Mouse (Mus musculus) forebrain, embryonic 16.5 days (tissue): ENCODE results near the gene Uevld. TPM values are rescaled to one million over a fixed set of nuclear protein-coding genes. Genes with fewer than 3 reads are reported as not detected.
"Not testable (repeated sequence)": the region's sequence is repeated elsewhere in the genome, so short reads cannot be mapped to it uniquely, and the experiment has no call there.

Experiments
- ATAC-seq: fragments of 200-750 bp; cut with Nextera tagmentation; 2 replicates; pipeline ENCODE4 v1.8.0; 2017; ENCODE audit warnings: mild to moderate bottlenecking, moderate library complexity
- H3K27ac ChIP-seq: fragments of 300-500 bp; sonication (generic); 2 replicates; pipeline ENCODE4 v1.5.1; 2014; ENCODE audit warnings: low read length, control low read depth
- H3K27me3 ChIP-seq: fragments of 300-500 bp; sonication (generic); replicated peaks from 2 replicates; pipeline ENCODE4 v1.6.1; 2014; ENCODE audit warnings: low read length; ENCODE audit not compliant: control insufficient read depth, insufficient read depth
- H3K36me3 ChIP-seq: fragments of 300-500 bp; sonication (generic); 2 replicates; pipeline ENCODE4 v1.6.1; 2014; ENCODE audit not compliant: control insufficient read depth, insufficient read depth
- H3K4me1 ChIP-seq: fragments of 300-500 bp; sonication (generic); replicated peaks from 2 replicates; pipeline ENCODE4 v1.6.1; 2014; ENCODE audit warnings: low read length; ENCODE audit not compliant: control insufficient read depth, insufficient read depth
- H3K4me2 ChIP-seq: fragments of 300-500 bp; sonication (generic); 2 replicates; pipeline ENCODE4 v1.6.1; 2014; ENCODE audit warnings: mild to moderate bottlenecking, low read length, control low read depth
- H3K4me3 ChIP-seq: fragments of 300-500 bp; sonication (generic); replicated peaks from 2 replicates; pipeline ENCODE4 v1.5.1; 2014; ENCODE audit warnings: mild to moderate bottlenecking, low read length, control low read depth
- H3K9ac ChIP-seq: fragments of 300-500 bp; sonication (generic); replicated peaks from 2 replicates; pipeline ENCODE4 v1.6.1; 2014; ENCODE audit warnings: low read depth, low read length, control low read depth
- H3K9me3 ChIP-seq: fragments of 300-500 bp; sonication (generic); 2 replicates; pipeline ENCODE4 v1.6.1; 2016; ENCODE audit warnings: low read length; ENCODE audit not compliant: control insufficient read depth
- WGBS: fragments of 180-500 bp; shearing (Covaris S2); extraction: QIAGEN DNeasy Blood & Tissue Kit; methylation state at CpG from one replicate; pipeline ENCODE4 v1.1.7; 2014; 5-methylcytosine and 5-hydroxymethylcytosine counted together
- polyA plus RNA-seq: library from polyadenylated mRNA; unstranded; fragments of >200 nt; fragmentation: Nextera tagmentation; extraction: Ambion mirVana; gene quantifications from 2 replicates; pipeline ENCODE4 v1.2.1, GENCODE M21; 2015

Gene Uevld
- polyA plus RNA-seq, 1 experiment from 2014 or later = 7.7 TPM

DNA sequence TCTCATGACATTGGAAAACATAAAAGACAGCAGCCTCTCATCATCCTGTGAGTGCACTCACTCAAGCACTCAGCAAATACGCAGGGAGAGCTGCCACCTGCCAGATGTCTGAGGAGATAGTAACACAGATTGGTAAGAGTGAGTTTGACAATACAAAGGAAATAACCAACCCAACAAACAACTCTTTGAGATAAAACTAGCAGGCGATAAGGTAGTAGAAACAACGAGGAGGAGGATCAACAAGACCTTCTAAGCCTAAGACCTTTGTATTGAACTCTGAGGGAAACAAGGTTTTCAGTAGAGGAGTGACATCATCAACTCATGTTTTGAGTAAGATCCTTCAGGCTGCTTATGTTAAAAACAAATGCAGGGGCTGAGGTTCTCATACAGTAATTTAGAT is 59.0 kb downstream of the Uevld start:
- H3K4me3 ChIP-seq = no peak overlapping the region
- no peak overlapping the region for H3K27ac ChIP-seq
- no peak for ATAC-seq
- H3K36me3 ChIP-seq = peaks cover 37% of the 10 kb centered on the region
- no peaks in the 10 kb centered on the region for H3K27me3 ChIP-seq
- no peaks in the 10 kb centered on the region for H3K9me3 ChIP-seq
- 87% methylated on average over 3 of the region's 3 CpGs for WGBS
- H3K9ac ChIP-seq = no peak overlapping the region
- no peak overlapping the region for H3K4me2 ChIP-seq
- no peaks in the 10 kb centered on the region for H3K4me1 ChIP-seq

DNA sequence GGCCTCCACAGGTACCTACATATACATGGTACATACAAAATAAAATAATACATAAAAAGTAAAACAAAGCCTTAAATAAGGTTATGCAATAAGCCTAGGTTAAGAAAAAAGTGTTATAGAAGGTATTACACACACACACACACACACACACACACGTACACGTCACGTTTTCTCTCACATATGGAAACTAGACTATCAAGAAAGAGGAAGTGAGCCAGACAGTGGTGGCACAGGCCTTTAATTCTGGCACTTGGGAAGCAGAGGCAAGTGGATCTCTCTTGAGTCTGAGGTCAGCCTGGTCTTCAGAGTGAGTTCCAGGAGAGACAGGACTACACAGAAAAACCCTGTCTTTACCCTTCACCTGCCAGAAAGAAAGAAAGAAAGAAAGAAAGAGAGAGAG is 62.8 kb downstream of the Uevld start:
- Histone ChIP-seq H3K4me1 (no peaks in the 10 kb centered on the region), H3K36me3 (peaks cover 44% of the 10 kb centered on the region), H3K9ac (no peak overlapping the region), H3K4me3 (no peak overlapping the region), H3K27ac (no peak overlapping the region), H3K4me2 (no peak overlapping the region), H3K9me3 (no peaks in the 10 kb centered on the region), H3K27me3 (no peaks in the 10 kb centered on the region)
- 85% methylated on average over 3 of the region's 3 CpGs for WGBS
- ATAC-seq = no peak

DNA sequence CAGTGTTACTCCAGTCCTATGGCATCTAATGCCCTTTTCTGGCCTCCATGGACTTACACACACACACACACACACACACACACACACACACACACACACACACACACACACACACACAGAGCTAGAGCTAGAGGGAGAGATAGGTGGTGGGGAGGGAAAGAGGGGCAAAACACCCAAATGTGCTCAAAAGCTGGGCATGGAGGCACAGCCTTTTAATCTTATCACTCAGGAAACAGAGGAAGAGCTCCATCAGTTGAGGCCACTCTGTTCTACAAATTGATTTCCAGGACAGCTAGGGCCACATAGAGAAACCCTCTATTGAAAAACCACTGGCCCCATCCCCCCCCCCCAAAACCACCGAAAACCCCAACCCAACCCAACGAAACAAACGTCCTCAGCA is 75.0 kb downstream of the Uevld start:
- no peak for ATAC-seq
- Histone ChIP-seq H3K9ac (no peak overlapping the region), H3K4me3 (no peak overlapping the region), H3K9me3 (no peaks in the 10 kb centered on the region), H3K27me3 (no peaks in the 10 kb centered on the region), H3K4me1 (no peaks in the 10 kb centered on the region), H3K27ac (no peak overlapping the region), H3K4me2 (no peak overlapping the region), H3K36me3 (peaks cover 16% of the 10 kb centered on the region)
- 86% methylated on average over 3 of the region's 3 CpGs for WGBS

DNA sequence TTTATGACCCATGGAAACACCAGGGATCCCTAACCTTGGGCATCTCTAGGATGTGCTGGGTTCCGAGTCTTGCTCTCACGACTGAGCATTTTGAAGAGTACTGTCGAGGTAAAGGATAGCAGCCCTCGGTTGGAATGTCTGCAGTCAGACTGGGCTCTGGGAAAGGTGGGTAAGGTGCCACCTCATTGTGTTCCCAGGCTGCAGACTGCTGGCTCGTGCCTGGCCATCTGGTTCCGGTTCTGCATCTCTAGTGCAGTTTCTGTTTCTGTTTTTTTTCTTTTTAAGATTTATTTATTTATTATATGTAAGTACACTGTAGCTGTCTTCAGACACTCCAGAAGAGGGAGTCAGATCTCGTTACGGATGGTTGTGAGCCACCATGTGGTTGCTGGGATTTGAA is 76.4 kb downstream of the Uevld start:
- not testable (repeated sequence) for H3K27me3 ChIP-seq

DNA sequence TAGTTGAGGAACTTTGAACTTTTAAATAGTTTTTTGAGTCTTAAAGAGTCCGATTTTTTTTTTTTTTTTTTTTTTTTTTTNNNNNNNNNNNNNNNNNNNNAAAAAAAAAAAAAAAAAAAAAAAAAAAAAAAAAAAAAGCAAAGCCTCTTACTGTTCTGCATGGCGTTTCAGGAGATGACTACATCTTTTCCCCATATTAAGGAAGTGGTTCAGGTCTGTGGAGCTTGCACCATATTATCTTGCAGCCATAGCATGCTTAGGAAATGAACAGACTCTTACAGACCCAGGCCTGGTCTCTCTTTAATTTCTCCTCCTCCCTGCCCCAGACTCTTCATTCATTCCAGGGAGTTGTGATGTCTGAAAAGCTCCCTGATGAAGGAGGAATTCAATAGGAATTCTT is 77.3 kb downstream of the Uevld start:
- Histone ChIP-seq H3K4me3 (no peak overlapping the region), H3K27ac (no peak overlapping the region), H3K36me3 (no peaks in the 10 kb centered on the region; the same call in 1 of the 2 replicates), H3K27me3 (no peaks in the 10 kb centered on the region), H3K9me3 (no peaks in the 10 kb centered on the region), H3K4me1 (no peaks in the 10 kb centered on the region), H3K4me2 (no peak overlapping the region), H3K9ac (no peak overlapping the region)
- no peak for ATAC-seq
- 89% methylated on average over 2 of the region's 2 CpGs for WGBS

More for the DNA sequence above, 76.4 kb downstream of the Uevld start:
- H3K4me3 ChIP-seq, H3K4me2 ChIP-seq, ATAC-seq, H3K9me3 ChIP-seq, H3K4me1 ChIP-seq, H3K9ac ChIP-seq, H3K36me3 ChIP-seq, H3K27ac ChIP-seq: not testable (repeated sequence)
- 83% methylated on average over 8 of the region's 8 CpGs for WGBS

DNA sequence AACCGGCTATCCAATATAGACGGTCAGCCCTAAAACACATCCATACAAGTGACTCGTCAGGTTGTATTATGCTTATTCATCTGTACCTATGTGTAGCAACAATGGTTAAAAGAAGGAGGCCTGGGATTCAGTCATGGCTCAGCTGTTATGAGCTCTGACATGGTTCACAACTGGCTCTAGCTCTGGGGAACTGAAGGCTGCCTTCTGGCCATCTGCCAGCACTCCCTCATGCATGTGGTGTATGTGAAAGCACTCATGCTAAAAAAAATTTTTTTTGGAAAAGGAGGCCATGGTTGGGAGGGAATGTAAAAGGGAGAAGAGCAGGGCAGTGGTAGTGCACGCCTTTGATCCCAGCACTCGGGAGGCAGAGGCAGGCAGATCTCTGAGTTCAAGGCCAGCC is 78.5 kb downstream of the Uevld start:
- H3K9me3 ChIP-seq = no peaks in the 10 kb centered on the region
- no peaks in the 10 kb centered on the region for H3K27me3 ChIP-seq
- WGBS = 97% methylated on average over 5 of the region's 5 CpGs
- no peaks in the 10 kb centered on the region for H3K36me3 ChIP-seq
- H3K27ac ChIP-seq = no peak overlapping the region
- H3K4me3 ChIP-seq = no peak overlapping the region
- H3K4me1 ChIP-seq = no peaks in the 10 kb centered on the region
- ATAC-seq = no peak
- H3K4me2 ChIP-seq = no peak overlapping the region
- no peak overlapping the region for H3K9ac ChIP-seq

DNA sequence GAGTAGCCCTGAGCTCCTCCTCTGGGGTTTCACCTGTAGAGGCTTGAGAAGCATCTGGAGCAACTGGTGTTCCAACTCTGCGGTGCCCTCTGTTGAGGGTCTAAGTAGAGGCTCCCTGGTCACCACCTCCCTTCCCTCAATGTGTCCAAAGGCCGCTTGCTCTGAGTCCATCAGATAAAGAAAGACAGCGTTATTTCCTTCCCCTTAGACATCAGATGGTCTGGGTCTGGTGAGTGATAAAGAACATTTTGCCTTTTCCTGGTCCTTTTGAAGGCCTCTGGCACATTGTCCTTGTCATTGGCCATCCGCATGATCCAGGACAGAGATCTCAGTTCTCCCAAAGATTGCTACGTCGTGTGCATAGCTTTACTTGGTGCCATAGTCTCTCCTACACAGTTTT is 81.1 kb downstream of the Uevld start:
- H3K4me3 ChIP-seq = no peak overlapping the region
- no peaks in the 10 kb centered on the region for H3K4me1 ChIP-seq
- H3K9ac ChIP-seq = no peak overlapping the region
- H3K36me3 ChIP-seq = no peaks in the 10 kb centered on the region
- no peak overlapping the region for H3K4me2 ChIP-seq
- no peak overlapping the region for H3K27ac ChIP-seq
- H3K9me3 ChIP-seq = no peaks in the 10 kb centered on the region
- no peak for ATAC-seq
- WGBS = 88% methylated on average over 6 of the region's 6 CpGs
- no peaks in the 10 kb centered on the region for H3K27me3 ChIP-seq

DNA sequence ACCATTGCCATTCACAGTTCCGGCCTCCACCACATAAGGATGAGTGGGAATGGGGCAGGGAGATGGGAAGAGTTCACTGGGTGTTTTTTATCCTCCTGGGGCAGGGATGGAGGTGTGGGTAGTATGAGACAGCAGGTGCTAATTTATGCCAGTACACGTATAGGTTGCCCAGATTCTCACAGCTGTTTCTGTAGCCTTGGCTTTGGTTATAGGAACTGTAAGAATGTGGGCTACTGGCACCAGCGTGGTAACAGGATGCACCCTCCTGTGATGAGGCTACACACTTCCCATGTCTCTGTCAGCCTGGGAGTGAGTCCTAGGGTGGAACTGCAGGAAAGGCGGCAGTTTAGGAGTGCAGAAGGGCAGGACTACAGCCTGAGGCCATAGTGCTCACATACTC is 81.5 kb downstream of the Uevld start:
- Histone ChIP-seq H3K36me3 (no peaks in the 10 kb centered on the region), H3K27ac (no peak overlapping the region), H3K4me2 (no peak overlapping the region), H3K27me3 (no peaks in the 10 kb centered on the region), H3K9me3 (no peaks in the 10 kb centered on the region), H3K4me3 (no peak overlapping the region), H3K4me1 (no peaks in the 10 kb centered on the region), H3K9ac (no peak overlapping the region)
- ATAC-seq = no peak
- WGBS = 78% methylated on average over 4 of the region's 4 CpGs

Other genes starting within 250 kb of the Uevld start
- gene Saal1, start 247.8 kb downstream of the Uevld start, polyA plus RNA-seq = 20.8 and 22.3 TPM in 2 replicates
- gene Saa3, start 242.8 kb downstream of the Uevld start, polyA plus RNA-seq = 0.33 TPM in 1 of 2 replicates, not detected in the other
- gene Saa4, start 225.9 kb downstream of the Uevld start, polyA plus RNA-seq = not detected in 2 replicates
- not detected in 2 replicates for gene Saa1, start 215.5 kb downstream of the Uevld start, polyA plus RNA-seq
- not detected in 2 replicates for gene Saa2, start 206.7 kb downstream of the Uevld start, polyA plus RNA-seq
- 16.9 and 17.7 TPM in 2 replicates for gene Hps5, start 162.5 kb downstream of the Uevld start, polyA plus RNA-seq
- 52.3 and 56.7 TPM in 2 replicates for gene Gtf2h1, start 162.4 kb downstream of the Uevld start, polyA plus RNA-seq
- gene Ldha, start 117.1 kb downstream of the Uevld start, polyA plus RNA-seq = 782 and 824 TPM in 2 replicates
- gene Ldhc, start 97.3 kb downstream of the Uevld start, polyA plus RNA-seq = 0.20 TPM in 1 of 2 replicates, not detected in the other
- 424 and 426 TPM in 2 replicates for gene Tsg101, start 38.6 kb downstream of the Uevld start, polyA plus RNA-seq
- gene Gm9999, start 25.1 kb upstream of the Uevld start, polyA plus RNA-seq = not detected in 2 replicates
- 11.2 and 14.3 TPM in 2 replicates for gene Spty2d1, start 49.9 kb upstream of the Uevld start, polyA plus RNA-seq
- 27.7 and 27.9 TPM in 2 replicates for gene Tmem86a, start 92.1 kb upstream of the Uevld start, polyA plus RNA-seq
- gene Ptpn5, start 175.2 kb upstream of the Uevld start, polyA plus RNA-seq = 68.5 and 103 TPM in 2 replicates
- gene Mrgpra6, start 246.4 kb upstream of the Uevld start, polyA plus RNA-seq = not detected in 2 replicates